Mouse (Mus musculus) lung, postnatal 25 days (tissue): ENCODE measurements around the gene Pus10.

Source experiments
- DNase-seq: peaks from one replicate; pipeline ENCODE4 v3.0.0; 2022; ENCODE audit warnings: low spot score

Pus10 gene

GRCm38 (mm10) chr11:23665311-23665786, at the start of gene Pus10:
Pus10 (plus strand) TSS chr11:23665674.
- peak; percentile 49 for DNase-seq

GRCm38 (mm10) chr11:23618995-23619394, 46.5 kb upstream of the Pus10 start:
- no peak for DNase-seq

GRCm38 (mm10) chr11:23630664-23631063, 34.8 kb upstream of the Pus10 start:
- no peak for DNase-seq

DNA sequence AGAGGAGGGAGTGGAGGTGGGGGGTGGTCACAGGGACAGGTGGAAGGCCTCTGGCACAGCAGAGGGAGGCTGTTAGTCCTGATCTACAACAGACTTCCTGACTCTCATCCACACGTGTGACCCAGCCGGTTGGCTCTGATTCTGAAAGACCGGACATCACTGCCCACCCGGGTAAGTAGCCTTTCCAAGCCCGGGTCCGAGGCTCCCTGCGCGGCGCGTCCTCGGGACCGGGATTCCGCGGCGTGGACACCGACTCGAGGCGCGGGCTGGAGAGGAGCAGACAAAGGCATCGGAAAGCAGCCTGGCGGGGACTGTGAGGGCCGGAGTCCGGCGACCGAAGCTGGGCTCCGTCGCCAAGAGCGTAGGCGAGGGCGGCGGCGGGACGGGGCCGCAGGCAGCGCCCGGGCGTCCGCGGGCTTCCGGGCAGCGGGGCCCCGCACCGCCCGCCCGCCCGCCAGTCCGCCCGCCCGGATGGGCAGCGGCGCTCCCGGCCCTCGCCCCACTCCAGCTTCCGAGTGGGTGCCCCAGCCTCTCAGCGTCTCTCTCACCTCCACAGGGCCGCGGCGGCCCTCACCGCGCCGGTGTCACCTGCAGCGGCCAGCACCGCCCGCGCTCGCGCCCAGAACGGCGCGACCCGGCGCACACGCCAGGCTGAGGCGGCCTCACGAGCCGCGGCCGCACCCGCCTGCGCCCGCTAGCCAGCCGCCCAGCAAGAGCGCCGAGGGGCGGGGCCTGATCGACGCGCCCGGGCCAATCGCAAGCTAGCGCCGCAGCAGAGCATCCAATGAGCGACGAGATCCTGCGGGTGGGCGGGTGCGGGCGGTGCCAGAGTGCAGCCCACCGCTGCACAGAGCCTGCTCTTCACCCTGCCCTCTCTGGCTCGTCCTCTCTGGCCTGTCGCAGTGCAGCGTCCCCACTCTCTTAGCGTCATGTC, 32.3 kb upstream of the Pus10 start, which contains the start of gene 0610010F05Rik:
Gene 0610010F05Rik, minus strand, starts transcription at position 695 of the 934 bp plus-strand sequence.
- peak; percentile 84 for DNase-seq

DNA sequence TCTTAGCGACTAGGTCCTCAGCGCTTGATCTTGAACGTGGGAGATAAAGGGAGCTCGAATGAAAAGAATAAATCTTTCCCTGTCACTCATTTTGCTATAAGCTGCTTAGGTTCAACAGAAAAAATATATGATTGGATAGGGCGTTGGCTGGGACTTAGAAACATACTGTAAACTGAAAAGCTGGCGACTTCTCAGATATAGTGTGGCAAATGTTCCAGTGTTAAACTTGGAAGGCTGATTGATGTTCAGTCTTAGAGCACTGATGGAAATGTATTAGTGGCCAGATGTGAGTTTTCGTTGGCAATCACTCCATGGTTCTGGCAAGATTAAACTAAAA, 31.6 kb upstream of the Pus10 start:
- DNase-seq, result no peak

- DNase-seq, result no peak
Measured at GRCm38 (mm10) chr11:23634573-23634972, 30.9 kb upstream of the Pus10 start.

GRCm38 (mm10) chr11:23647431-23647830, 18.0 kb upstream of the Pus10 start:
- DNase-seq, result no peak

DNA sequence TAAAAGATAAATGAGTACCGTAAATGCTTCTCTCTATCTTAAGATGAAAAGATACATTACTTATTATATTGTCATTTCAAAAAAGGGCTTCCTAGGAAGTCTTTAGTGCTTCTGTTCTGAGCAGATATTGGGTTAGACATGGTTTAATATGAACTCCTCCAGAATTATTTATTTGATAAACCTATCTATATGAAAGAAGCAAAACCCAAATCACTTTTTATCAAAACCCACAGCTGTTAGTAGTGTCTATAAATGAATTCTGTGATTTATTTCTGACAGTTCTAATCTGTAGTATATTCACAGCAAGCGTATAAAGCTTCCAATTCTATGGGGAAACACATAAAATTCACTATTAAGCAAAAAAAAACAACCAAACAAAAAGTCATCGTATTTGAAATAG, 17.6 kb upstream of the Pus10 start:
- DNase-seq, result no peak

DNA sequence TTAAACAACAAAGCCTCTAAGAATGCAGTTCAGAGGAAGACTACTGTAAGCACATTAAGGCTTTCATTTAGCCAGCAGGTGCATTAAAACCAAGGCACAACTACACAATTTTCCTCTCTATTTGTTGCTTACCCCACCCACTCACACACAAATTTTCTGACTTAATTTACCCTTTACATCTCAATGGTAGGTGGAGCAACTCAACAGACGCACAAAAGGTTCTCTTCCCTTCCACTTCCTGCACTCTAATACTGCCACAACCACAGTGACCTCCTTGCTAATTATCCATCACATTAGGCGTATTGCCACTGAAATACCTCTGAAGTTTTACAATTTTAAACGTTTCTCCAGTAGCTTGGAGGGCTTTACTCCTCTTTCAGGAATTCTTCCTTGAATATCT, 11.8 kb upstream of the Pus10 start:
- DNase-seq, result no peak

DNA sequence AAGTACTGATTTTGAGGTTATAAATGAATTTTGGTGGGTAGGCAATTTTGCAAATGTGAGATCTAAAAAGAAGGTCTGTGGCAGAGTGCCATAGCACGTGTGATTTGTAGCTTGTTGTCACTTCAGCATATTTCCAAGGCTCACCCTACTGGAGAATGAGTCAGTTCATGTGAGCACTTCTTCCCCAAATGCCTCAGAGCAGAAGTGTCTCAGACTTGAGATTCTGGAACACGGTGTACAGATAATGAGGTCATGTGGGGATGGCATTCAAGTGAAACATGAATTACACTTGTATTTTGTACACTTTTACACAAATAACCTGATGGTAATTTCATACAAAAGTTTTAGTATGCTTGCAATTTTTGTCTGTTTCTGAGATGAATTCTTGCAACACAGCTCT, 7.7 kb upstream of the Pus10 start:
- no peak for DNase-seq

DNA sequence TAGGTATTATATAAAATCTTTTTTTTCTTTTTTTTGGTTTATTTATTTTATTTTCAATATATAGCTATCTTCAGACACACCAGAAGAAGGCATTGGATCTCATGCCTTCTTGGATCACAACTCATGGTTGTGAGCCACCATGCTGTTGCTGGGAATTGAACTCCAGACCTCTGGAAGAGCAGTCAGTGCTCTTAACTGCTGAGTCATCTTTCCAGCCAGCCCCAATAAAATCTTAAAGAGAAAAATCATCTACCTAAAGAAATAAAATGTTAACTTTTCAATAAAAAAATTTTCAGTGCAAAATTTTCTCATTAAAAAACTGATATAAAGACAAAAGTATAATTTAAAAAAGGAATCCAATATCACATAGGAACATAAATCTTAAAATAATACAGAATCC, 1.2 kb upstream of the Pus10 start:
- no peak for DNase-seq

- peak; percentile 95 for DNase-seq
Measured at GRCm38 (mm10) chr11:23665798-23666501, 476 bp downstream of the Pus10 start, which contains the start of gene Pex13. Pex13 (minus strand) TSS chr11:23665959.

GRCm38 (mm10) chr11:23666526-23666925, 1.1 kb downstream of the Pus10 start:
- DNase-seq, result no peak

- DNase-seq, result no peak
Measured at GRCm38 (mm10) chr11:23667128-23667527, 1.7 kb downstream of the Pus10 start.

- peak; percentile 49 for DNase-seq
Measured at GRCm38 (mm10) chr11:23672256-23672749, 6.8 kb downstream of the Pus10 start.

DNA sequence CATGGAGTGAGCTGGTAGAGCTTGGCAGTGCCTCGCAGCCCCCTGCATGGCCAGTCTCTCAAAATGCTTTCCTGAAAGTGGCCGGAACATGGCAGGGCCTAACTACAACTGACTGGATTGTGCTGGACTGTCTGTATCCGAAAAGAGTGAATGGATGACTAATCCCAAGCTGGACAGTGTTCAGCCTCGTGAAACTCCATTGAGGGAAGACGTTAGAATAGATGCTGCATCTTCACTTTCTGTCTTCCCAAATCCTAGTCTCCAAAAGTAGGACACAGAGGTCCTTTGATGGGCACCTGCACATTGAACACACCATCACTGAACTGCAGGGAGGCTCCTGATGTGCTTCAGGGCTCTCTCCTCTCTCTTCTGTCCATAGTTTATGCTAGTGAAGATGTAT, 10.6 kb downstream of the Pus10 start:
- DNase-seq, result no peak

GRCm38 (mm10) chr11:23679044-23679642, 13.7 kb downstream of the Pus10 start:
- peak; percentile 75 for DNase-seq

DNA sequence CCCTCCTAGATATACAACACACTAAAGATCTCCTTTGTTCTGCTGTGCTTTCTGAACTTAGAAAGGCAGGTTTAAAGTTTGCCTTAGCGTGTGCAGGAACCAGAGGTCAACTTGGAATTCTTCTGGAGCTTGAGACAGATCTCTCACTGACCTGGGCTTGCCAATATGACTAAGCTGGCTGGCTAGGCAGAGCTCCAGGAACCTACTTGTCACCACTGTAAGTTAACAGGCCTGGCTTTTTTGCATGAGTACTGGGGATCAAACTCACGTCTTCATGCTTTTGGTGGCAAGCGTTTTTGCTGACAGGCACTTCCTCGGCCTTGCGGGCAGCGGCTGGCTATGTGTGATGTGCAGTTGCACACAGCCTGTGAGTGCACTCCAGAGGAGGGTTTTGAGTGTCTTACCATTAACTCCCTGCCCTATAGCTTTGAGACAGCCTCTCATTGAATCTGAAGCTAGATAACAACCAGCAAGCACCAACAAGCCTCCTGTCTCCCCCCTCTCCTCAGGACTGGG, 15.0 kb downstream of the Pus10 start:
- DNase-seq, result no peak

GRCm38 (mm10) chr11:23682561-23682960, 17.1 kb downstream of the Pus10 start:
- no peak for DNase-seq

DNA sequence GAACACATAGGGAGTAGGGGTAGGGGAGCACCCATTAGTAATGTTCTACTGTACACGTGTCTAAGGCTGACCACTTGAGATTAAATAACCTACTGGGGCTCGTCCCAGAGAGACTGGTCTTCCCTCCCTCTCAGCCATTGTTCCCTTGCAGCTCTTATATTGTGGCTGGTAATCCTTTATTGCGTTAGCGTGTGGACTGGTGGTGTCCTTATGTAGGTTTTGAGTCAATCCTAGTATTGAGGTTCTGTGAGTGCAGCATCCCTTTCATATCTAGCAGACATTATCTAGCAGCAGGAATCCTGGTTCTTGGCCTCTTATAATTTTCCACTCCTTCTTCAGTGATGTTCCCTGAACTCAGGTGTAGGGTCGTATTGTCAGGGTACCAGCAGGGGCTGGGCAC, 21.2 kb downstream of the Pus10 start:
- DNase-seq, result no peak

DNA sequence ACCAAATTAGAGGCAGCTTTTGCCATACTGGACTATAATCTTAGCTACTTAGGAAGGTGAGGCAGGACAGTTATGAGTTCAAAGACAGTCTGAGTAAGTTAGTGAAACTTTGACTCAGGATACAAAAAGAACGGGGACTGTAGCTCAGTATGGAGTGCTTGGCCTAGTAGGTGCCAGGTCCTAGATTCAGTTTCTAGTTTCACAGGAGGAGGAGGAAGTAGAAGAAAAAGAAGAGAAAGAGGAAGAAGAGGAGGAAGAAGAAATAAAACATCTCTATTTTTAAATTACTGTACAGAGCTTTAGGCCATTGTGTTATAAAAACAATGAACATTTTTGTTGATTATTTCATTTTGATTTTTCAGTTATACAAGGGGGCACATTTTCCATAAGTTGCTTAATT, 22.6 kb downstream of the Pus10 start:
- no peak for DNase-seq

GRCm38 (mm10) chr11:23693286-23693685, 27.8 kb downstream of the Pus10 start:
- DNase-seq, result no peak
